Mouse (Mus musculus): ENCODE data around the gene Cpt1c. TPM values are rescaled to one million over a fixed set of nuclear protein-coding genes. Genes with fewer than 3 reads are reported as not detected.

Gene Cpt1c
- polyA plus RNA-seq, 1 experiment from 2014 or later = 7.6 TPM

DNA sequence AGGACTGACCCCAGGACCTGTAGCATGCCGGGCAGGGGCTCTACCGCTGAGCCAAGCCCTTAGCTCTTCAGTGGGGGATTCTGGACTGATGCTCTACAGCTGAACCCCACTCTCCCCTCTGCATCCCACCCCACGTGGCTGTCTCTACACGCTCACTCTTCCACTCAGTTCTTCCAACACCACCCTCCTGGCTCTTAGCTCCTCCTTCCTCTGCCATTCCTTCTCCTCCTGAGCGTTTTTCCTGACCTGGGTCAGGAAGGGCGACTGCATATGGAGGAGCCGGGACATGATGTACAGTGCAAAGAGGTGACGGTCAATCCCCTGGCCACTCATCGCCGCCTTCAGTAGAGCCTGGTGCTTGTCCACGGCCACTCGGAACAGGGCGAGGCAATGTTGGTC lies 14.1 kb downstream of the Cpt1c start:
- no peak for ATAC-seq (replicated peaks; ENCODE audit: extremely low read depth, insufficient read depth, low FRiP score)
- no peaks in the 10 kb centered on the region for H3K4me1 ChIP-seq (ENCODE audit: control insufficient read depth, insufficient read depth, low read length)
- WGBS = 87% methylated on average over 13 of the region's 13 CpGs
- no peak overlapping the region for H3K4me3 ChIP-seq (ENCODE audit: low read length)
- H3K27me3 ChIP-seq (ENCODE audit: control insufficient read depth, insufficient read depth, low read length) = no peaks in the 10 kb centered on the region
- H3K9ac ChIP-seq (ENCODE audit: low read length) = no peak overlapping the region
- H3K36me3 ChIP-seq (ENCODE audit: control insufficient read depth, insufficient read depth) = no peaks in the 10 kb centered on the region
- H3K27ac ChIP-seq (ENCODE audit: low read length) = no peak overlapping the region
- no peak overlapping the region for H3K4me2 ChIP-seq (ENCODE audit: low read depth, low read length)
- H3K9me3 ChIP-seq (replicated peaks; ENCODE audit: control insufficient read depth, low read length) = no peaks in the 10 kb centered on the region

DNA sequence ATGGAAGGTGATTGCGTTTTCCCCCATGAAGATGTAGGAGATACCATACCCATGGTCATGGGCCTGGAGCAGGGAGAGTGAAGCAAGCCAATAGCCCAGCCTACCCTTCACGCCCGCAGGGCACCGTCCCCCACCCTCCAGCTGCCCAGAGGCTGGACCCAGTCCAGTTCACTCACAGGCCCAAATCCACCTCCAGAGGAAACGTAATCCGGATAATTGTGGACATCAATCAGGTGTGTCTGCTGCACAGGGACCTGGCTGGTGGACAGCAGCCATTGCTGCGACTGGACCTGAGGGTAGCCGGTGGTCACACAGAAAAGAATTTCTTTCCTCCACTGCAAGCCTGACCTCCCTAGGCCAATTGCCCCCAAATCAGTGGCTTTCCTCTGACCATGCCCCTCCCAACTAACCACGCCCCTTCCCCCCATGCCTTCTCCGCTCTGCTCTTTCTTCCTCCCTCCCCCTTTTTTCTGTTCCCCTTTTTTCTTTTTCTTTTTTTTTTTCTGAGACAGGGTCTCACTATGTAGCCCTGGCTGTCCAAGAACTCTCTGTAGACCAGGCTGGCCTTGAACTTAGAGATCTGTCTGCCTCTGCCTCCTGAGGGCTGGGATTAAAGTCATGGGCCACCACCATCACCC lies 14.7 kb downstream of the Cpt1c start:
- H3K4me1 ChIP-seq (ENCODE audit: control insufficient read depth, insufficient read depth, low read length) = no peaks in the 10 kb centered on the region
- no peak overlapping the region for H3K27ac ChIP-seq (ENCODE audit: low read length)
- no peaks in the 10 kb centered on the region for H3K36me3 ChIP-seq (ENCODE audit: control insufficient read depth, insufficient read depth)
- WGBS = 80% methylated on average over 10 of the region's 10 CpGs
- H3K4me2 ChIP-seq (ENCODE audit: low read depth, low read length) = no peak overlapping the region
- H3K9me3 ChIP-seq (replicated peaks; ENCODE audit: control insufficient read depth, low read length) = no peaks in the 10 kb centered on the region
- H3K4me3 ChIP-seq (ENCODE audit: low read length) = no peak overlapping the region
- H3K9ac ChIP-seq (ENCODE audit: low read length) = no peak overlapping the region
- no peaks in the 10 kb centered on the region for H3K27me3 ChIP-seq (ENCODE audit: control insufficient read depth, insufficient read depth, low read length)
- ATAC-seq (replicated peaks; ENCODE audit: extremely low read depth, insufficient read depth, low FRiP score) = no peak

DNA sequence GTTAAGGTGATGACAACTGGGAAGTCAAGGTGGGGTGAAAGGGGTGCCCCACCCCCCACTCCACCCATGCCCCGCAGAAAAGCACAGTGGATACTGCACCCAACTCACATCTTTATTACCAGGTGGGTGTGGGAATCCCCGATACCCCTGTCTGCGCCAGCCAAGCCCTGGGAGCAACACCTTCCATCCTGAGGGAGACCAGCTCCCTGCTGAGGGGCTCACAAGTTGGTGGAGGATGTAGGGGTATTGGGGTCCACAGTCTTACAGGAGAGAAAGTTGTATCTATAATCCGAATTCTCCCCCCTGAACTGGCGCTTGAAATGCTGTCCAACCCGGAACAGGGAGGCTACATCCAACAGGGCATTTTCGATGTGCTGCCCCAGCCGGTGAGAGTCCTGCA lies 15.4 kb downstream of the Cpt1c start:
- WGBS = 64% methylated on average over 8 of the region's 8 CpGs
- Histone ChIP-seq H3K36me3 (ENCODE audit: control insufficient read depth, insufficient read depth) (no peaks in the 10 kb centered on the region), H3K4me1 (ENCODE audit: control insufficient read depth, insufficient read depth, low read length) (no peaks in the 10 kb centered on the region), H3K4me3 (ENCODE audit: low read length) (no peak overlapping the region), H3K4me2 (ENCODE audit: low read depth, low read length) (no peak overlapping the region), H3K9ac (ENCODE audit: low read length) (no peak overlapping the region), H3K9me3 (replicated peaks; ENCODE audit: control insufficient read depth, low read length) (no peaks in the 10 kb centered on the region), H3K27ac (ENCODE audit: low read length) (no peak overlapping the region), H3K27me3 (ENCODE audit: control insufficient read depth, insufficient read depth, low read length) (no peaks in the 10 kb centered on the region)
- ATAC-seq (replicated peaks; ENCODE audit: extremely low read depth, insufficient read depth, low FRiP score) = no peak

DNA sequence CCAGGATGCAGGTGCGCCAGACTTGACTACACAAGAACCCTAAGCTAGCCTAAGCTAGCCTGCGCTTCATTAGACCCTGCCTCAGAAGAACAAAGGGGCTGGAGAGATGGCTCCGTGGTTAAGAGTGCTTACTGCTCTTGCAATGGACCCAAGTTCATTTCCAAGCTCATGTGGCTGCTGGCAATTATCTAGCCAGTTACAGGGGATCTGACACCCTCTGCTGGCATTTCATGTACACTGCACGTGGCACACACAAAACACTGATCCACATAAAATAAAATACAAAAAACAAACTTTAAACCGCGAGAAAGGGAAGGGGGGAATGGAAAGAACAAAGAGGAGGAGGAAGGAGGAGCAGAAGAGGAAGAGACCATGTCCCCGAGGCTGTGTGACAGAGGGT lies 16.4 kb downstream of the Cpt1c start:
- no peak for ATAC-seq (replicated peaks; ENCODE audit: extremely low read depth, insufficient read depth, low FRiP score)
- Histone ChIP-seq H3K9ac (ENCODE audit: low read length) (no peak overlapping the region), H3K9me3 (replicated peaks; ENCODE audit: control insufficient read depth, low read length) (no peaks in the 10 kb centered on the region), H3K4me1 (ENCODE audit: control insufficient read depth, insufficient read depth, low read length) (no peaks in the 10 kb centered on the region), H3K4me3 (ENCODE audit: low read length) (no peak overlapping the region), H3K36me3 (ENCODE audit: control insufficient read depth, insufficient read depth) (no peaks in the 10 kb centered on the region), H3K27me3 (ENCODE audit: control insufficient read depth, insufficient read depth, low read length) (no peaks in the 10 kb centered on the region), H3K4me2 (ENCODE audit: low read depth, low read length) (no peak overlapping the region), H3K27ac (ENCODE audit: low read length) (no peak overlapping the region)
- WGBS = 53% methylated on average over 7 of the region's 7 CpGs

DNA sequence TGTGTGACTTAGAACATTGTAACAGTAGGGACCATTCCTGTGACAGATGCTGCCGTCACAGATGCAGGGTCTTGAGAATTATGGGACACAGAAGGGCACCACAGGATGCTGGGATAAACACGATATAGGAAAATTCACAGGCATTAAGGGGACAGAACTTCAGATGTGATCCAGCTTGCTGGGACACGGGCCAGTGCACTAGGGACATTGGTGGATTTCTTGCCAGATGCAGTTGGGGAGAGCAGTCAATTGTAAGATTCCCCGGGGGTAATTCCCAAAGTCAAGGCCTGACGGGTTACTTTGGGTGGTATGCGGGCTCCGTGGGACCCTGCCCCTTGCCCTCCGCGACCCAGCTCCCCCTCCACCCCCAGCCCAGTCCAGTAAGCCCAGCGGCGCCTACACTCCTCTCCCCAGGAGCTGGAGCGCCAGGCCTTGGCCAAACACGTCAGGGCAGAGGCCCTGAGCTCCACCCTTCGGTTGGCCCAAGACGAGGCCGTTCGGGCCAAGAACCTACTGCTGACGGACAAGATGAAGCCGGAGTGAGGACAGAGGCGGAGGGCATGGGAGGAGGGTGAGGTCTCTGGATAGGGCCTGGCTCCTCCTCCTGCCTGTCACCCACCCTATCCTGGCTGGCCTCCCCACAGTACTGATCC lies 17.3 kb downstream of the Cpt1c start:
- Histone ChIP-seq H3K4me1 (ENCODE audit: control insufficient read depth, insufficient read depth, low read length) (peaks cover 3% of the 10 kb centered on the region), H3K9me3 (replicated peaks; ENCODE audit: control insufficient read depth, low read length) (no peaks in the 10 kb centered on the region), H3K4me2 (ENCODE audit: low read depth, low read length) (no peak overlapping the region), H3K36me3 (ENCODE audit: control insufficient read depth, insufficient read depth) (no peaks in the 10 kb centered on the region), H3K27ac (ENCODE audit: low read length) (no peak overlapping the region), H3K9ac (ENCODE audit: low read length) (no peak overlapping the region), H3K4me3 (ENCODE audit: low read length) (no peak overlapping the region), H3K27me3 (ENCODE audit: control insufficient read depth, insufficient read depth, low read length) (no peaks in the 10 kb centered on the region)
- no peak for ATAC-seq (replicated peaks; ENCODE audit: extremely low read depth, insufficient read depth, low FRiP score)
- 72% methylated on average over 20 of the region's 20 CpGs for WGBS

DNA sequence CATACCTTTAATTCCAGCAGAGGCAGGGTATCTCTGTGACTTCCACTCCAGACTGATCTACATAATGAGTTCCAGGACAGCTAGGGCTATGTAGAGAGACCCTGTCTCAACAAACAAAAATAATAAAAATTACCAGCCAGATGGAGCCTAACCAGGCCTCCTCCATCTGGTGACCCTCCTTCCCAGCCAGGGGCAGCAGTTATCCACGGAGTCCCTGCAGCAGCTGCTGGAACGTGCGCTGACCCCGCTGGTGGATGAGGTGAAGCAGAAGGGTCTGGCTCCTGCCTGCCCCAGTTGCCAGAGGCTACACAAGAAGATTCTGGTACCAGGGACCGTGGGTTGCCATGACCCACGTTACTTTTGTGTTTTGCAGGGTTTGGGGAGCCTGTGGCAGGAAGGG lies 18.4 kb downstream of the Cpt1c start:
- WGBS = 66% methylated on average over 6 of the region's 6 CpGs
- ATAC-seq (replicated peaks; ENCODE audit: extremely low read depth, insufficient read depth, low FRiP score) = no peak
- Histone ChIP-seq H3K27me3 (ENCODE audit: control insufficient read depth, insufficient read depth, low read length) (peaks cover 4% of the 10 kb centered on the region), H3K9ac (ENCODE audit: low read length) (no peak overlapping the region), H3K4me2 (ENCODE audit: low read depth, low read length) (no peak overlapping the region), H3K4me3 (ENCODE audit: low read length) (no peak overlapping the region), H3K9me3 (replicated peaks; ENCODE audit: control insufficient read depth, low read length) (no peaks in the 10 kb centered on the region), H3K27ac (ENCODE audit: low read length) (no peak overlapping the region), H3K4me1 (ENCODE audit: control insufficient read depth, insufficient read depth, low read length) (peaks cover 9% of the 10 kb centered on the region), H3K36me3 (ENCODE audit: control insufficient read depth, insufficient read depth) (no peaks in the 10 kb centered on the region)

DNA sequence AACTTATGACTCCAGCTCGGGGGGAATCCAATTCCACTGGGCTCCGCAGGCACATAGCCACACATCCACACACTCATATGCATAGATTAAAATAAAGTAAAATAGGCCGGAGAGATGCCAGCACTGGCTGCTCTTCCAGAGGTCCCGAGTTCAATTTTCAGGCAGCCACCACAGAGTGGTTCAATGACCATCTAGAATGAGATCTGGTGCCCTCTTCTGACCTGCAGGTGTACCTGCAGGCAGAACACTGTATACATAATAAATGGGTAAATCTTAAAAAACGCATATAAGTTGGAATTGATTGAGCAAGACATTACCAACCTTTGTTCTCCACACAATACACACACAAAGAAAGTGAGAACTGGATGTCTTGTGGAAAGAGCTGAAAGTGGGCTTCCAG lies 19.0 kb downstream of the Cpt1c start:
- 50% methylated on average over 5 of the region's 5 CpGs for WGBS
- Histone ChIP-seq H3K27ac (ENCODE audit: low read length) (no peak overlapping the region), H3K4me3 (ENCODE audit: low read length) (no peak overlapping the region), H3K9ac (ENCODE audit: low read length) (no peak overlapping the region), H3K4me2 (ENCODE audit: low read depth, low read length) (no peak overlapping the region), H3K9me3 (replicated peaks; ENCODE audit: control insufficient read depth, low read length) (no peaks in the 10 kb centered on the region), H3K4me1 (ENCODE audit: control insufficient read depth, insufficient read depth, low read length) (peaks cover 9% of the 10 kb centered on the region), H3K36me3 (ENCODE audit: control insufficient read depth, insufficient read depth) (no peaks in the 10 kb centered on the region), H3K27me3 (ENCODE audit: control insufficient read depth, insufficient read depth, low read length) (peaks cover 5% of the 10 kb centered on the region)
- no peak for ATAC-seq (replicated peaks; ENCODE audit: extremely low read depth, insufficient read depth, low FRiP score)

DNA sequence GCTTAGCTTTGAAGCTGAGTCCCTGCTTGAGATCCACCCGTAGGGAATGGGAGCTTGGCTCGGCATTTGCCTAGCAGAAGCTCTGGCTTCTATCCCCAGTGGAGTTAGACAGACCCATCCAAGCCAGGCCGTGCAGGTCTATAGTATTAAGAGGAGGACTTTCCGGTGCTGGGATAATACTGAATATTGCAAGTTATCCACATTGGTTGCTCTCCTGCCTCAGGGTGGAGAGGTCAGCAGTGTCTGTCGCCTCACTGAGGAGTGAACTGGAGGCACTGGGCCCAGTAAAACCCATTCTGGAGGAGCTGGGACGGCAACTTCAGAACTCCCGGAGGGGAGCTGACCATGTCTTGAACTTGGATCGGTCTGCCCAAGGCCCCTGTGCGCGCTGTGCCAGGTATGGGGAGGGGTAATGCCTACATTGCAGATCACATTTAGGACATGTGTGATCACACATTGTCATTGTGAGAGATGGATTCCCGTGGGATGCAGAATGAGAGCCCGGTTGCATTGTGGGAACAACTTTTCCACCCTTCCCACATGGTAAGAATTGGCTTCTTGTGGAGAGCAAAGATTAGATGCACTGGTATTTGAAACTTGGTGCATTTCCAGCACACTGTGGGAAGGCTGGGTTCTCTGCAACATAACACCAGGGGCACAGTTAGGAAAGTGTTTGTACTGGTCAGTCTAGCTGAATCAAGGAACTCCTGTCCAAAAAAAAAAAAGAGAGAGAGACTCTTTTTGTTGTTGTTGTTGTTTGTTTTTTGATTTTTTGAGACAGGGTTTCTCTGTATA lies 20.4 kb downstream of the Cpt1c start:
- Histone ChIP-seq H3K9ac (ENCODE audit: low read length) (no peak overlapping the region), H3K4me1 (ENCODE audit: control insufficient read depth, insufficient read depth, low read length) (peaks cover 9% of the 10 kb centered on the region), H3K27ac (ENCODE audit: low read length) (no peak overlapping the region), H3K27me3 (ENCODE audit: control insufficient read depth, insufficient read depth, low read length) (peaks cover 13% of the 10 kb centered on the region), H3K9me3 (replicated peaks; ENCODE audit: control insufficient read depth, low read length) (no peaks in the 10 kb centered on the region), H3K36me3 (ENCODE audit: control insufficient read depth, insufficient read depth) (no peaks in the 10 kb centered on the region), H3K4me2 (ENCODE audit: low read depth, low read length) (no peak overlapping the region), H3K4me3 (ENCODE audit: low read length) (no peak overlapping the region)
- no peak for ATAC-seq (replicated peaks; ENCODE audit: extremely low read depth, insufficient read depth, low FRiP score)
- 78% methylated on average over 12 of the region's 12 CpGs for WGBS

DNA sequence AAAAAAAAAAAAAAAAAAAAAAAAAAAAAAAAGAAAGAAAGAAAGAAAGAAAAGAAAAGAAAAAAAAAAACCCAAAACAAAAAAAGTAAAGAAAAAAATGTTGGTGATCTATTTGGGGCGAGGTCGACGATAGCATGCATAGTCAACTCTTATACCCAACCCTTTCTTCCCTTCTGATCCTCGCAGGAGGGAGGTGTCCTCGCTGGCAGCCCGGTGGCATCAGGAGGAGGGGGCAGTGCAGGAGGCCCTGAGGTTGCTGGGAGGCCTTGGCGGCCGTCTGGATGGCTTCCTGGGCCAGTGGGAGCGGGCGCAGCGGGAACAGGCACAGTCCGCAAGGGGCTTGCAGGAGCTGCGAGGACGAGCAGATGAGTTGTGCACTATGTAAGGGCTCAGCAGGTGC lies 21.1 kb downstream of the Cpt1c start:
- WGBS = 63% methylated on average over 14 of the region's 14 CpGs
- ATAC-seq (replicated peaks; ENCODE audit: extremely low read depth, insufficient read depth, low FRiP score) = no peak

More for the DNA sequence above, 21.1 kb downstream of the Cpt1c start:
- H3K4me1 ChIP-seq (ENCODE audit: control insufficient read depth, insufficient read depth, low read length) = peaks cover 9% of the 10 kb centered on the region
- no peaks in the 10 kb centered on the region for H3K9me3 ChIP-seq (replicated peaks; ENCODE audit: control insufficient read depth, low read length)
- peaks cover 13% of the 10 kb centered on the region for H3K27me3 ChIP-seq (ENCODE audit: control insufficient read depth, insufficient read depth, low read length)
- no peak overlapping the region for H3K27ac ChIP-seq (ENCODE audit: low read length)
- no peak overlapping the region for H3K4me3 ChIP-seq (ENCODE audit: low read length)
- no peaks in the 10 kb centered on the region for H3K36me3 ChIP-seq (ENCODE audit: control insufficient read depth, insufficient read depth)
- no peak overlapping the region for H3K4me2 ChIP-seq (ENCODE audit: low read depth, low read length)
- no peak overlapping the region for H3K9ac ChIP-seq (ENCODE audit: low read length)
